Mouse (Mus musculus): Measurements from ENCODE around the gene Ap2a1.

GRCm38 (mm10) chr7:44915314-44915713, 14.0 kb downstream of the Ap2a1 start:
- no peak for TF ChIP-seq CTCF (conservative IDR thresholded peaks at IDR 0.05; ENCODE audit: low read length)
- no peak for TF ChIP-seq POU5F1 (IDR thresholded peaks at IDR 0.05; ENCODE audit: borderline replicate concordance, low read length)
